Mouse (Mus musculus): ENCODE measurements around the gene Mbtps1. TPM values are rescaled to one million over a fixed set of nuclear protein-coding genes. Genes with fewer than 3 reads are reported as not detected.

Gene Mbtps1
- 36.4 and 40.2 TPM in 2 replicates for total RNA-seq (2015)
- total RNA-seq (2017) = 38.7 and 41.3 TPM in 2 replicates

DNA sequence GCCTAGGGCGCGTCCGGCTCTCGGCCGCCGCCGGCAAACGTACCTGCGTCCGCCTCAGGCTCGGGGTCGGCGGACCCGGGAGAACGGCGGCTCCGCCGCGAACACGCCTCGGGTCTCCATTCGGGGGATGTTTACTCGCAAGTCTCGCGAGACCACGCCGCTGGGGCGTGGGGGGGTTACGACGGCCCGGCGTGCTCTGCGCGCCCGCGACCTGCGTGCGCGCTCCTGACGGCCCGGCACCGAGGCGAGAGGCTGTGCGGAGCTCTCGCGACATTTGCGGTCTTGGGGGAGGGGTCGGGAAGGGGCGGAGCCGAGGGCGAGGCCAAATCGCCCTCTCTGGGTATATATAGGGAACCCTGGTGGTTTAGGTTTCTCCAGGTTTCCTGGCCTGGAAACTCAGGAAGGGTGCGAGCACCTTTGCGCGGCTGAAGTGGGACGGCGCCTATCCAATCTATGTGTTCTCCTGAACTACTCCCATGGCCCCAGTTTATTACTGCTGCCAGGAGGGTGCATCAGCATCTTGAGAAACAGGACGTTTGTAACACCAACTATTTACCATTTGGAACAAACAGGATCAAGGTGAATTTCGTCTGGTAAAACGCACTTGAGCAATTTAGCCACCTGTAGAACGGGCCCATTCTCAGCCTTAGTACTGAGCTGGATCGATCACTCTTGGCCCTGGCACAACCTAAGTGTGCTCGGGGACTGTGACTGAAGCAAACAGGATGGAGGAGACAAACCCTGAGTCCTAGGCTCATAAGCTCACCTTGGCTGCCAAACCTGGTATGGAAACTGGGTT, at the start of gene Mbtps1:
Gene Mbtps1 (minus strand): TSS at position 133 of the 799 bp plus-strand sequence.
- ATAC-seq (replicated peaks; ENCODE audit: poor library complexity) = peak; percentile 96

- ATAC-seq (replicated peaks; ENCODE audit: poor library complexity) = no peak
Measured at GRCm38 (mm10) chr8:119606224-119606623, 47.7 kb upstream of the Mbtps1 start.

DNA sequence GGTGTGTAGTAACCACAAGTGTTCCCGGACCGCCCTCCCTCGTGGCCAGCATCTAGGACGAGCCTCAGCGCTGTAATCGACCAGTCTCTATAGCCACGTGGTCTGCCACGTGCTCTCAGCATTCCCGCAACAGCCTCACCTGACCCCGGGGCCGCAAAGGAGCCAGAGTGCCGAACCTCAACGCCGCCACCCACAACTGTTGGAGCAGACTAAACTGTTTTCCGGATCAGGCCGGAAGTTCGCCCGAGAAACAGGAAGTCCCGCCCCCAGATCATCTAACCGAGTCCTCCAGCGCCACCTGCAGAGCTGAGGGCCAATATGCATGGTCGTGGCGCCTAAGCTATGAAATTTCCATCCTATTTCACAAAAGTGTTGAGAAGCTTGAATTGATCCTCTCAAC, 46.5 kb upstream of the Mbtps1 start, which contains the start of gene Taf1c:
Gene Taf1c (minus strand): TSS at position 227 of the 400 bp plus-strand sequence.
- peak; percentile 95 for ATAC-seq (replicated peaks; ENCODE audit: poor library complexity)

DNA sequence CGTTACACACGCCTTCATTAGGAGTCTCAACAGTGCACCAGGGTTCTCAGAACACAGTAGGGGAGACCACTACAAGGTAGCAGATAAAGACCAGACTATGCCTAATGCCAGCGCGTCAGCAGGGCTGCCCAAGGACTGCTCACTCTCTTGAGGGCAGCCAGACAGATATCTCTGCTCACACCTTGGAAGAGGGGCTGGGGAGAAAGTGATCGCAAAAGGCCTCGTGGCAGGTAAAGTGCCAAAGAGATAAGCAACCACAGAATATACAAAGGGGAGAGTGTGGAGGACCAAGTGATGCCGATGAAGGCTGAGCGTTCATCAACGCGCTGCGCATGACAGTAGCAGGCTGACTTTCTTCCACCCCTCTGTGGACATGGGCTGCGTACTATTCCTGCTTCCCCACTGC, 45.9 kb upstream of the Mbtps1 start:
- ATAC-seq (replicated peaks; ENCODE audit: poor library complexity) = peak; percentile 63

DNA sequence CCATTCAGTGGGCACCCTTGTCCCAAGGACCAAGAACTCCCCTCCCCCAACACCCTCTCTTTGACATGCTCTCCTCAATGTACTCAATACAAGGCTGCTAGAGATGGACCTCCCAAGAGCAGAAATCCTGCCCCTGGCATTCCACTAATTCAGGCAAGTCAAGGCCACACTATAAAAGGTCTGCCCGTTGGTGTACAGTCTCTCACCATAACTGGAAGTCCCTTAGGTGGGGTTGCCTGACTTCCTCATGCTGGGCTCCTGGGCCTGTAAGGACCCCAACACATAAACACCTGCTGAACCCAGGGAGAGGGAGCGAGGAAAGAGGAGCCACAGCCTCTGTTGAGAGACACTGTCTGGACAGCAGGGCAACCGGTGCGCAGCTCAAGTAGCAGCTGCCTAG, 45.2 kb upstream of the Mbtps1 start:
- no peak for ATAC-seq (replicated peaks; ENCODE audit: poor library complexity)

DNA sequence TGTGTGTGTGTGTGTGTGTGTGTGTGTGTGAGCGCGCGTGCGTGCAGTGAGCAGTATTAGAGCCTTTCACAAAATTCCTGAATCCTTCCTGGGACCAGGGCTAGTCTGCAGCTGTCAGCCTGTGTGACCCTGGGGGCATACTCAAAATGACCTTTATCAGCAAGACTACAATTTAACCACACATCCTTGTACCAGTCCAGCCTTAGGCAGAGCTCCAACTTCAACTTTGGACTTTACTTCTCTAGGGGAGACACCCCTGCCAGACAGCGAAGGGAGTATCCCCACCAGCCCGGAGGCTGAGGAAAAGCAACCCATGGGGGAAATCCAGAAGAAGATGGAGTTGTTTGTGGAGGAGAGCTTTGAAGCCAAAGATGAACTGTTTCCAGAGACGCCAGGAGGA, 32.9 kb upstream of the Mbtps1 start:
- no peak for ATAC-seq (replicated peaks; ENCODE audit: poor library complexity)

- no peak for ATAC-seq (replicated peaks; ENCODE audit: poor library complexity)
Measured at GRCm38 (mm10) chr8:119590348-119590747, 31.8 kb upstream of the Mbtps1 start.

DNA sequence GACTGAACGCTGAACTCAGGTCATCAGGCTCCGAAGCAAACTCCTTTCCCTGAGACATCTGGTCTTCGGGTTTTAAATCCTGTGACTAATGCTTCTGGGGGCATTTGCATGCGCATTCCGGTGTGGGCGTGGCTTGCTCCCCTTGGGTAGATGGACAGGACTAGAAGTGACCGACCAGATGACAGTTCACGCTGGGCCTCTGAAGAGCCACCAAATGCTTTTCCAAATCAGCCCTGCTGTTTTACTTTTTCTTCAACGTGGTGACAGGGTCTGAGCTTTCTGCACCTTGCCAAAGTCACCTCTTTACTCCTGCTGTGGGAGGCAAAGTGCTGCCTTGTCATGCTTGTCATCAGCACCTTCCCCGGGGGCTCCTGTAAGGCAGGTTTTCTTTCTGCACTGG, 30.3 kb upstream of the Mbtps1 start:
- no peak for ATAC-seq (replicated peaks; ENCODE audit: poor library complexity)

GRCm38 (mm10) chr8:119588321-119588720, 29.8 kb upstream of the Mbtps1 start:
- no peak for ATAC-seq (replicated peaks; ENCODE audit: poor library complexity)

GRCm38 (mm10) chr8:119585901-119586300, 27.4 kb upstream of the Mbtps1 start:
- ATAC-seq (replicated peaks; ENCODE audit: poor library complexity) = peak; percentile 76

GRCm38 (mm10) chr8:119580441-119581161, 22.1 kb upstream of the Mbtps1 start:
- ATAC-seq (replicated peaks; ENCODE audit: poor library complexity) = peak; percentile 32; the same call in 1 of the 2 replicates

DNA sequence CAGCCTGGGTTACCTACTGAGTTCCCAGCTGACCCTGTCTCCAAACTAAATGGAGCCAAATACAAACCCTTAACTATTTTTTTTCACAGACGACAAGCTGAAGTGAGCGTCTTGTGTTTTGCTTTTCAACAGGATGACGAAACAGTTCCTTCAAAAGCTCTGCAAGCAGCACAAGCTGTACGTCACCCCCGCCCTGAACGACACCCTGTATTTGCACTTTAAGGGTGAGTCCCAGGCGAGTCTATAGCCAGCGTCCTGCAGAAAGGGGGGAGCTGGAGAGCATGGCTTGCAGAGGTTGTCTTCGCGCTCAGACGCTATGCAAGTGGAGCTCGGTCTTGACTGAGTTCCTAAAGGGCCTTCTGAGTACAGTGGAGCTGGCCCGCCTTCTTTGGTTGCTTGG, 20.6 kb upstream of the Mbtps1 start:
- ATAC-seq (replicated peaks; ENCODE audit: poor library complexity) = no peak

GRCm38 (mm10) chr8:119575366-119575726, 16.8 kb upstream of the Mbtps1 start:
- no peak for ATAC-seq (replicated peaks; ENCODE audit: poor library complexity)

GRCm38 (mm10) chr8:119574437-119575365, 16.2 kb upstream of the Mbtps1 start, which contains the start of the genes Hsdl1 and Dnaaf1:
Gene Hsdl1 (minus strand): TSS chr8:119575183.
Gene Dnaaf1 (plus strand): TSS chr8:119575235.
- ATAC-seq (replicated peaks; ENCODE audit: poor library complexity) = peak; percentile 57

DNA sequence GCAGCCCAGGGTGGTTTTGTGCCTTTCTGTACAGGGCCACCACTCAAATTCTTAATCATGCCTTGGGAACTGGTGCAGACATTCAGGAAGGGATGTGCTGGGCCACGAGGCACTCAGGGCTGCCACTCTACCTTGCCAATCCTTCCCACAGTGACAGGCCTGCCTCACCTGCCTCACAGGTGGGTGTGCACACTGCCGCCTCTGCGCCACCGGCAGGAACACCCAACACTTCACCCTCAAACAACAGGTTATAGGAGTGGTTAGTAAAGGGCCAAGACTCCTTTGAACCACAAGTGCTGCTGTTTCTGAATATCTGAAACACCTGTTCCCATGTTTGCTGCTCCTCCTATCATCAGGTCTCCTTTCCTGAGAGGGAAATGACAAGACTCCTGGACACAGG, 13.9 kb upstream of the Mbtps1 start:
- ATAC-seq (replicated peaks; ENCODE audit: poor library complexity) = 0 out of 2 replicates have a peak, but pooled peaks have one; percentile 2

- peak; percentile 51 for ATAC-seq (replicated peaks; ENCODE audit: poor library complexity)
Measured at GRCm38 (mm10) chr8:119571135-119571534, 12.6 kb upstream of the Mbtps1 start.

DNA sequence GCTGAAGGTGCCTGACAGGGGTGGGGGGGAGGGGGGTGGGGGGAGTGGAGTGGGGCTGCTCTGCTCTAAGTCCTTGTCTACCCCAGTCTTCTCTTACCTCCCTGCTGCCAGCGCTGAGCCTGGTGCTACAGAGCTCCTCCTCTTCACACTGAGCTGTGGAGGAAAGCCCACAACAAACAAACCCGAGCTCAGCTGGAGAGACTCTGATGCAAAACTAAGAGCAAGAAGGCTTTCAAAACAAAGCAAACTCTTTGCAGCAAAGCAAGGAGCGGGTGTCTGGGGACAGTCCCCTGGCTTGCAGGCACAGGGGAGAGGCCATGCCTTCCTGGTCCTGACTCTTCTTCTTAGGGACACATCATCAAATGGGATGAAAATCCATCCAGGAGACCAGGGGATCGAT, 11.3 kb upstream of the Mbtps1 start:
- no peak for ATAC-seq (replicated peaks; ENCODE audit: poor library complexity)

DNA sequence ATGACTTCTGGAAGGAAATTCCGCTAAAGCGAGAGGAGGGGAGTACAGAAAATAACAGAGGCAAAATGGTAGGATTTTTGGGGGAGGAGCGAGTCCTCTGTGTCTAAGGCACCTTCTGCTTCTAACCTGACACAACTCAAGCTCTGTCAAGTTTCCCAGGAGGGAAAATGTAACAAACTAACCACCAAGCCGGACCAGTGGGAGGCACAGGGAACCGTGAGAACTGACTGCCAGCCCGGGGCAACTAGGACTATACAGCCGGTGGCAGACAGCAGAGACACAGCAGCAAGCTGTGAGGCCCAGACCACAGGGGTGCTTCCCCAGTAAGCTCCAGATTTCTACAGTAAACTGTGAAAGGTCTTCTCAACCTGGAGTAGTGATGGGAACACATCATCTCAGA, 10.4 kb upstream of the Mbtps1 start:
- no peak for ATAC-seq (replicated peaks; ENCODE audit: poor library complexity)

DNA sequence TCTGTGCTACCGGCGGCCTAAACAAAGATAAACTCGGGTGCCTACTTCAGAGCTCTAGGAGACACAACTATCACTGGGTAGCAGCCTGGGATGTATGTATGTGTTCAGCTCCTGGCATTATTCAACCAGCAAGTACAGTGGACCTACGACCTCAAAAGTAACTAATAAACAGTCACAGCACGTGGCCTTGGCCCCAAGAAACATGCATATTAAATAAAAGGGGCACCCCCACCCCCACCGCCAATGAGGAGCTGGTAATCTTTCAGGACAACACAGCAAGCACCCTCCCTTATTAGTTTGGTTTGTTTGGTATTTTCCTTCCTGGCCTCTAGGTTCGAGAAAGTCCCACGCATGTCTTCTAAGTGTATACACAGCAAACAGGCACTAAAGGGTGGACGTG, 9.7 kb upstream of the Mbtps1 start:
- no peak for ATAC-seq (replicated peaks; ENCODE audit: poor library complexity)

DNA sequence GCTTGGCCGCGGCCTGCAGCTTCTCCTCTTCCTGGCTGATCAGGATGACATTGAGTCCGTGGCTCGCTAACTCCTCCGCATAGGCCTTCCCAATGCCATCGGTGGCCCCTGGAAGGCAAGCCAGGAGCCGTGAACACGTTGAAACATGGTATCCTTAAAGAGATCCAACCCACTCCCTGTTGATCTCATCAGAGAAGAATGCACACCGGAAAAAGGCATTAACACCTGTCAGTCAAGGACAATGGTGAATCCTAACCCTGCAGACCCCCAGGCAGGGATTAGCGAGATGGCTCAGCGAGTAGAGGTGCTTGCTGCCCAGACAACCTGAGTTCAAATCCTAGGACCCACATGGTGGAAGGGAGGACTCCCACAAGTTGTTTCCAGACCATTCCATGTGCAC, 7.8 kb upstream of the Mbtps1 start:
- no peak for ATAC-seq (replicated peaks; ENCODE audit: poor library complexity)

DNA sequence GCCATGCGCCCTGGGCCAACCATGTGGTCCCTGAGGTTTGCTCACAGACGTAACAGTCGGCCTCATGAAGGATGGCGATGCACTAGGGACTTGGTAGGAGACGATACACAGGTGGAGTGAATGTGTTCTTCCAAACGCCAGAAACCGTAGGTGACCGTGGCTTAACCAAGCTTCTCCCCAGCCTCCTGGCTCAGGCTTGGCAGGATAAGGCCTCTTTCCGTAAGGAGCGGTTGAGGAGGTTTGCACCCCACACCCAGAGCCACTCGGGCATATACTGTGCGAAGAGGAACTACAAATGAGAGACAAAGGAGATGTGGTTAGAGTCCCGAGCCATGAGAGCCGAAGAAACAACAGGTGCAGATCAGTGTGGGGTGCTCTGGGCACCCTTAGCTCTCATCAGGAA, 5.3 kb upstream of the Mbtps1 start:
- ATAC-seq (replicated peaks; ENCODE audit: poor library complexity) = no peak

All from megakaryocyte progenitor cell, adult 5-6 weeks (primary cell).